In the genomic region with DNA sequence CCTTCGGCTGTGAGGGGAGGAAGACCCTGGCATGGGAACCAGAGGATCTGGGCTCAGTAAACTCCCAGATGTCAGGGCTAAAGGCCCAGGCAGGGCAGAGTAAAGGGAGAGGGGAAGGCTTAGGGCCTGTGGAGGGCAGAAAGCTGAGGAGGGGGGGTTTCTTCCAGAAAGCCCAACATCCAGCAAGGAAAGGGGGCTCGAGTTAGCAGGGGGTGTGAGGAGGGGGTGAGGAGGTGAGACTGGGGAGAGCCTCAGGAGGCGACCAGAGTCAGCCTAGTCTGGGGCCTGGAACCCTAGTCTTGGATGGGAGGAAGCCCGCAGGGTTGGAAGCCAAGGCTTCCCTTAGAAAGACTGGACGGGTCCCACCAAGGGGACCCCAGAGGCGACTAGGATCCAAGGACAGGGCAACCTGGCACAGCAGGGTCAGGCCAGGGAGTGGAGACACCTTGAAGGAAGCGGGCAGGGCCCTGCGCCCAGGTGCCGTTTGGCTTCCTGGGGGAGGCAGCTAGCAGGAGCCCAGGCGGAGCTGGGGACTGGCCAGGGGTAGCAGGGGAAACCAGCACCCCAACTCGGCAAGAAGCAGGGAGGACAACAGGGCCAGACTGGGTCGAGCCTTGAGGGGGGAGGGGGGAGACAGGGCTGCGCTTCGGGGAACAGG, we compare ENCODE assay signal across 8 mouse cellular contexts. TPM values are rescaled to one million over a fixed set of nuclear protein-coding genes. Genes with fewer than 3 reads are reported as not detected.
DNase-seq lines count a peak whose midpoint lies in the region; ATAC-seq and TF ChIP-seq lines count a peak whose summit lies in the region.

No protein-coding gene starts in this region.

- no peaks in the 10 kb centered on the region for H3K27me3 ChIP-seq in heart, embryonic 14.5 days (ENCODE audit: control insufficient read depth, insufficient read depth, low read length)
- no peaks in the 10 kb centered on the region for H3K27me3 ChIP-seq in ES-Bruce4 (ENCODE audit: control insufficient read depth, insufficient read depth, low read length, poor library complexity, severe bottlenecking)
- peaks cover 14% of the 10 kb centered on the region; the same call in 1 of the 2 replicates for H3K27me3 ChIP-seq in forebrain, embryonic 10.5 days (ENCODE audit: poor library complexity, severe bottlenecking)
- H3K27me3 ChIP-seq in liver, embryonic 13.5 days, result 0 out of 2 replicates have a peak, but pooled peaks cover 4% of the 10 kb centered on the region
- no peaks in the 10 kb centered on the region for H3K27me3 ChIP-seq in stomach, postnatal 0 days (ENCODE audit: control insufficient read depth, insufficient read depth, low read length)

- peaks cover 9 to 25% of the 10 kb centered on the region in 2 experiments for H3K4me1 ChIP-seq in heart, embryonic 14.5 days (ENCODE audit: control insufficient read depth in 2 of 2, insufficient read depth in 2 of 2, low read length in 2 of 2)
- no peaks in the 10 kb centered on the region for H3K4me1 ChIP-seq in ES-Bruce4 (ENCODE audit: control insufficient read depth, insufficient read depth, low read length)
- peaks cover 41% of the 10 kb centered on the region for H3K4me1 ChIP-seq in forebrain, embryonic 10.5 days
- peaks cover 49% of the 10 kb centered on the region for H3K4me1 ChIP-seq in liver, embryonic 13.5 days (replicated peaks)
- H3K4me1 ChIP-seq in stomach, postnatal 0 days (replicated peaks; ENCODE audit: control insufficient read depth, insufficient read depth), result 0 out of 2 replicates have a peak, but pooled peaks cover 4% of the 10 kb centered on the region

- peaks cover 8% of the 10 kb centered on the region; the same call in 1 of the 2 replicates for H3K36me3 ChIP-seq in heart, embryonic 14.5 days (ENCODE audit: control insufficient read depth, insufficient read depth, low read length)
- no peaks in the 10 kb centered on the region; the same call in 1 of the 2 replicates for H3K36me3 ChIP-seq in ES-Bruce4 (ENCODE audit: control insufficient read depth, insufficient read depth, low read length, poor library complexity, severe bottlenecking)
- H3K36me3 ChIP-seq in forebrain, embryonic 10.5 days (replicated peaks), result peaks cover 30% of the 10 kb centered on the region
- no peaks in the 10 kb centered on the region for H3K36me3 ChIP-seq in liver, embryonic 13.5 days
- no peaks in the 10 kb centered on the region for H3K36me3 ChIP-seq in stomach, postnatal 0 days (ENCODE audit: control insufficient read depth, insufficient read depth, low read length)

- H3K4me2 ChIP-seq in heart, embryonic 14.5 days (ENCODE audit: low read length), result peak overlapping the region; percentile 96
- peak overlapping the region; percentile 91 for H3K4me2 ChIP-seq in liver, embryonic 13.5 days
- peak overlapping the region; percentile 96 for H3K4me2 ChIP-seq in stomach, postnatal 0 days (replicated peaks; ENCODE audit: low read depth)

- peak overlapping the region in 1 of 2 experiments; percentile 88; a peak in 2 of 4 replicates for H3K27ac ChIP-seq in heart, embryonic 14.5 days (replicated peaks in 1 of 2; ENCODE audit: control insufficient read depth in 1 of 2, insufficient read depth in 1 of 2, low read depth in 2 of 2, low read length in 2 of 2)
- no peak overlapping the region for H3K27ac ChIP-seq in ES-Bruce4 (ENCODE audit: insufficient read depth, low read length)
- H3K27ac ChIP-seq in forebrain, embryonic 10.5 days, result peak overlapping the region; percentile 90
- peak overlapping the region; percentile 50 for H3K27ac ChIP-seq in liver, embryonic 13.5 days
- H3K27ac ChIP-seq in stomach, postnatal 0 days (replicated peaks), result peak overlapping the region; percentile 81

- TF ChIP-seq CTCF in ES-Bruce4 (IDR thresholded peaks at IDR 0.05; ENCODE audit: low read depth, low read length), result no peak
- TF ChIP-seq CTCF in stomach, postnatal 0 days (IDR thresholded peaks at IDR 0.05; ENCODE audit: low read depth), result no peak

- H3K9me3 ChIP-seq in heart, embryonic 14.5 days (ENCODE audit: control insufficient read depth, low read length), result no peaks in the 10 kb centered on the region
- no peaks in the 10 kb centered on the region for H3K9me3 ChIP-seq in ES-Bruce4 (replicated peaks; ENCODE audit: control insufficient read depth, insufficient read depth, low read length, poor library complexity, severe bottlenecking)
- H3K9me3 ChIP-seq in forebrain, embryonic 10.5 days, result no peaks in the 10 kb centered on the region
- H3K9me3 ChIP-seq in liver, embryonic 13.5 days (replicated peaks), result no peaks in the 10 kb centered on the region
- H3K9me3 ChIP-seq in stomach, postnatal 0 days (ENCODE audit: control insufficient read depth, low read length), result no peaks in the 10 kb centered on the region

- no peak for TF ChIP-seq EP300 in ES-Bruce4 (IDR thresholded peaks at IDR 0.05; ENCODE audit: insufficient read depth, low read depth, low read length)
- TF ChIP-seq EP300 in stomach, postnatal 0 days (optimal IDR thresholded peaks at IDR 0.05), result no peak

- TF ChIP-seq POLR2A in ES-Bruce4 (IDR thresholded peaks at IDR 0.05; ENCODE audit: insufficient read depth, low read length), result no peak

- peak overlapping the region; percentile 91 to 99 for H3K4me3 ChIP-seq in heart, embryonic 14.5 days (ENCODE audit: control insufficient read depth in 1 of 2, insufficient read depth in 1 of 2, low read depth in 1 of 2, low read length in 2 of 2)
- H3K4me3 ChIP-seq in ES-Bruce4 (ENCODE audit: low read depth, low read length), result peak overlapping the region; percentile 93
- peak overlapping the region; percentile 94 for H3K4me3 ChIP-seq in forebrain, embryonic 10.5 days
- peak overlapping the region; percentile 81 for H3K4me3 ChIP-seq in liver, embryonic 13.5 days (replicated peaks)
- H3K4me3 ChIP-seq in stomach, postnatal 0 days (ENCODE audit: low read depth, low read length), result peak overlapping the region; percentile 78

- no peak for ATAC-seq in heart, embryonic 14.5 days (ENCODE audit: insufficient number of reproducible peaks, insufficient read depth, low FRiP score, low read depth)
- peak; percentile 7 for ATAC-seq in liver, embryonic 13.5 days (ENCODE audit: low read depth)
- ATAC-seq in stomach, postnatal 0 days (ENCODE audit: low FRiP score, low TSS enrichment), result peak; percentile 12

- H3K9ac ChIP-seq in heart, embryonic 14.5 days (ENCODE audit: low read length), result peak overlapping the region; percentile 93
- H3K9ac ChIP-seq in ES-Bruce4 (ENCODE audit: low read depth, poor library complexity, severe bottlenecking), result peak overlapping the region; percentile 91
- H3K9ac ChIP-seq in liver, embryonic 13.5 days, result peak overlapping the region; percentile 80
- peak overlapping the region; percentile 93 for H3K9ac ChIP-seq in stomach, postnatal 0 days (ENCODE audit: low read length)

- DNase-seq in heart, postnatal 4 days, result no peak
- no peak for DNase-seq in forebrain, embryonic 10.5 days (ENCODE audit: extremely low spot score, low spot score)
- no peak for DNase-seq in liver, embryonic 13.5 days
- DNase-seq in stomach, postnatal 0 days (ENCODE audit: low spot score), result no peak
- DNase-seq in urinary bladder, postnatal 4 days (ENCODE audit: low spot score in 2 of 2), result no peak
- no peak for DNase-seq in ovary, postnatal 10 days (ENCODE audit: low spot score)

- WGBS in heart, embryonic 14.5 days, result 9% methylated on average over 14 of the region's 14 CpGs
- WGBS in forebrain, embryonic 10.5 days, result 10% methylated on average over 14 of the region's 14 CpGs
- WGBS in liver, embryonic 13.5 days (ENCODE audit: insufficient replicate concordance), result 6% methylated on average over 14 of the region's 14 CpGs
- 7% methylated on average over 13 of the region's 14 CpGs for WGBS in stomach, postnatal 0 days

RNA-seq across cellular contexts. Expression of a gene that starts 1.1 kb away (rescaled TPM):
- polyA plus RNA-seq in heart, embryonic 14.5 days (2014; fragmentation: Nextera tagmentation; extraction: Ambion mirVana), result 9.3 and 10.5 TPM in 2 replicates
- 10 to 100 TPM; 28.8 to 30.3 TPM for total RNA-seq in heart, postnatal 4 days (2021)
- 33.1 and 33.3 TPM in 2 replicates for polyA plus RNA-seq in ES-Bruce4 (2011; ENCODE audit: insufficient read depth, insufficient read length, low read depth, missing spikeins)
- polyA plus RNA-seq in forebrain, embryonic 10.5 days (2016; fragmentation: Nextera tagmentation; extraction: Ambion mirVana), result 5.7 and 6.5 TPM in 2 replicates
- 1.3 and 1.6 TPM in 2 replicates for polyA plus RNA-seq in liver, embryonic 13.5 days (2015; fragmentation: Nextera tagmentation; extraction: Ambion mirVana)
- polyA plus RNA-seq in stomach, postnatal 0 days (2015; fragmentation: Nextera tagmentation; extraction: Ambion mirVana), result 5.2 and 5.3 TPM in 2 replicates

RNA-seq across cellular contexts. Expression of a gene that starts 5.6 kb away (rescaled TPM):
- polyA plus RNA-seq in heart, embryonic 14.5 days (2014; fragmentation: Nextera tagmentation; extraction: Ambion mirVana), result 1.3 and 1.8 TPM in 2 replicates
- 1 to 10 TPM in 1 of 2 experiments, under 1 TPM in 1; 0.93 to 1.1 TPM for total RNA-seq in heart, postnatal 4 days (2021)
- 3.0 and 3.8 TPM in 2 replicates for polyA plus RNA-seq in ES-Bruce4 (2011; ENCODE audit: insufficient read depth, insufficient read length, low read depth, missing spikeins)
- polyA plus RNA-seq in forebrain, embryonic 10.5 days (2016; fragmentation: Nextera tagmentation; extraction: Ambion mirVana), result 0.82 and 0.99 TPM in 2 replicates
- 0.83 and 1.0 TPM in 2 replicates for polyA plus RNA-seq in liver, embryonic 13.5 days (2015; fragmentation: Nextera tagmentation; extraction: Ambion mirVana)
- 0.97 and 1.1 TPM in 2 replicates for polyA plus RNA-seq in stomach, postnatal 0 days (2015; fragmentation: Nextera tagmentation; extraction: Ambion mirVana)

RNA-seq across cellular contexts. Expression of a gene that starts 50.6 kb away (rescaled TPM):
- 1.4 and 1.7 TPM in 2 replicates for polyA plus RNA-seq in heart, embryonic 14.5 days (2014; fragmentation: Nextera tagmentation; extraction: Ambion mirVana)
- total RNA-seq in heart, postnatal 4 days (2021), result 1 to 10 TPM; 2.0 to 2.5 TPM
- polyA plus RNA-seq in ES-Bruce4 (2011; ENCODE audit: insufficient read depth, insufficient read length, low read depth, missing spikeins), result 5.7 and 6.9 TPM in 2 replicates
- 2.1 and 2.3 TPM in 2 replicates for polyA plus RNA-seq in forebrain, embryonic 10.5 days (2016; fragmentation: Nextera tagmentation; extraction: Ambion mirVana)
- polyA plus RNA-seq in liver, embryonic 13.5 days (2015; fragmentation: Nextera tagmentation; extraction: Ambion mirVana), result 1.3 TPM in 2 replicates
- polyA plus RNA-seq in stomach, postnatal 0 days (2015; fragmentation: Nextera tagmentation; extraction: Ambion mirVana), result 3.2 and 3.7 TPM in 2 replicates

RNA-seq across cellular contexts. Expression of a gene that starts 50.7 kb away (rescaled TPM):
- polyA plus RNA-seq in heart, embryonic 14.5 days (2014; fragmentation: Nextera tagmentation; extraction: Ambion mirVana), result 87.3 and 92.9 TPM in 2 replicates
- 10 to 100 TPM; 45.8 to 46.8 TPM for total RNA-seq in heart, postnatal 4 days (2021)
- 23.5 and 33.6 TPM in 2 replicates for polyA plus RNA-seq in ES-Bruce4 (2011; ENCODE audit: insufficient read depth, insufficient read length, low read depth, missing spikeins)
- 53.8 and 60.9 TPM in 2 replicates for polyA plus RNA-seq in forebrain, embryonic 10.5 days (2016; fragmentation: Nextera tagmentation; extraction: Ambion mirVana)
- 39.5 and 45.2 TPM in 2 replicates for polyA plus RNA-seq in liver, embryonic 13.5 days (2015; fragmentation: Nextera tagmentation; extraction: Ambion mirVana)
- polyA plus RNA-seq in stomach, postnatal 0 days (2015; fragmentation: Nextera tagmentation; extraction: Ambion mirVana), result 113 and 123 TPM in 2 replicates

RNA-seq across cellular contexts. Expression of a gene that starts 53.0 kb away (rescaled TPM):
- polyA plus RNA-seq in heart, embryonic 14.5 days (2014; fragmentation: Nextera tagmentation; extraction: Ambion mirVana), result 910 and 1,062 TPM in 2 replicates
- 1,000 to 10,000 TPM; 2,784 to 3,078 TPM for total RNA-seq in heart, postnatal 4 days (2021)
- not detected in 2 replicates for polyA plus RNA-seq in ES-Bruce4 (2011; ENCODE audit: insufficient read depth, insufficient read length, low read depth, missing spikeins)
- not detected in 2 replicates for polyA plus RNA-seq in forebrain, embryonic 10.5 days (2016; fragmentation: Nextera tagmentation; extraction: Ambion mirVana)
- 0.82 and 1.6 TPM in 2 replicates for polyA plus RNA-seq in liver, embryonic 13.5 days (2015; fragmentation: Nextera tagmentation; extraction: Ambion mirVana)
- 42.1 and 43.6 TPM in 2 replicates for polyA plus RNA-seq in stomach, postnatal 0 days (2015; fragmentation: Nextera tagmentation; extraction: Ambion mirVana)
